Mouse (Mus musculus) stomach, embryonic 16.5 days (tissue): ENCODE measurements around the gene Tmco1. TPM values are rescaled to one million over a fixed set of nuclear protein-coding genes. Genes with fewer than 3 reads are reported as not detected.

Source experiments
- ATAC-seq: fragments of 200-750 bp; cut with Nextera tagmentation; 2 replicates; pipeline ENCODE4 v1.8.0; 2017; ENCODE audit warnings: moderate number of reproducible peaks, moderate TSS enrichment; ENCODE audit not compliant: insufficient read depth, low FRiP score
- H3K27ac ChIP-seq: fragments of 300-500 bp; sonication (generic); 2 replicates; pipeline ENCODE4 v1.5.1; 2014; ENCODE audit warnings: low read length
- H3K27me3 ChIP-seq: fragments of 300-500 bp; sonication (generic); 2 replicates; pipeline ENCODE4 v1.6.1; 2014; ENCODE audit warnings: low read length, control low read depth, mixed read lengths; ENCODE audit not compliant: control insufficient read depth, insufficient read depth
- H3K36me3 ChIP-seq: fragments of 300-500 bp; sonication (generic); 2 replicates; pipeline ENCODE4 v1.6.1; 2014; ENCODE audit warnings: low read length; ENCODE audit not compliant: control insufficient read depth, insufficient read depth
- H3K4me1 ChIP-seq: fragments of 300-500 bp; sonication (generic); 2 replicates; pipeline ENCODE4 v1.6.1; 2014; ENCODE audit warnings: low read length, control low read depth, mixed read lengths; ENCODE audit not compliant: control insufficient read depth, insufficient read depth
- H3K4me2 ChIP-seq: fragments of 300-500 bp; sonication (generic); 2 replicates; pipeline ENCODE4 v1.6.1; 2014; ENCODE audit warnings: low read depth, low read length, mixed read lengths
- H3K4me3 ChIP-seq: fragments of 300-500 bp; sonication (generic); replicated peaks from 2 replicates; pipeline ENCODE4 v1.5.1; 2014; ENCODE audit warnings: mild to moderate bottlenecking, low read length
- H3K9ac ChIP-seq: fragments of 300-500 bp; sonication (generic); 2 replicates; pipeline ENCODE4 v1.6.1; 2014; ENCODE audit warnings: low read length
- H3K9me3 ChIP-seq: fragments of 300-500 bp; sonication (generic); replicated peaks from 2 replicates; pipeline ENCODE4 v1.6.1; 2016; ENCODE audit warnings: low read length, control low read depth; ENCODE audit not compliant: control insufficient read depth
- WGBS: fragments of 180-500 bp; shearing (Covaris S2); extraction: QIAGEN DNeasy Blood & Tissue Kit; methylation state at CpG from one replicate; pipeline ENCODE4 v1.1.7; 2014; 5-methylcytosine and 5-hydroxymethylcytosine counted together
- polyA plus RNA-seq: library from polyadenylated mRNA; unstranded; fragments of >200 nt; fragmentation: Nextera tagmentation; extraction: Ambion mirVana; gene quantifications from 2 replicates; pipeline ENCODE4 v1.2.1, GENCODE M21; 2015

Tmco1 gene
- polyA plus RNA-seq, 1 experiment from 2014 or later: 112 TPM

- 10% methylated on average over 19 of the region's 19 CpGs for WGBS
Measured at GRCm38 (mm10) chr1:167270342-167271111, 37.7 kb upstream of the Tmco1 start.

DNA sequence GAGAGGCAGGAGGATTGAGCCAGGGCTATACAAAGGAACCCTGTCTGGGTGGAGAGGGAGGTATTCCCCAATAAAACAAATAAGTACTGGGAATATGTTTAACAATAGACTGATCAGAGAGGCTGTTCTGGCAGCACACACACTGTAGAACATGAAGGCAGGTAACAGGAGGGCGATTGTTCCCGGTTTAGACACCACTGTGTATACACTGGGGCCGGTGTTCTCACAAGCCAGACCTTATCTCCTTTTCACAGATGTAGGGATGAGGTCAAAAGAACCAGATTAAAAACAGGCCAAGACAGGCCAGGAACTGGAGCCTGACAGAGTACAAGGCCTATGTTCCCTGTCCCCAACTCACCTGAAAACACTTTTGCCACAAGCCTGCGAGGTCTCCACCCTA is 36.9 kb upstream of the Tmco1 start:
- Histone ChIP-seq H3K36me3 (no peaks in the 10 kb centered on the region), H3K27me3 (no peaks in the 10 kb centered on the region), H3K4me1 (peaks cover 60% of the 10 kb centered on the region), H3K9me3 (no peaks in the 10 kb centered on the region), H3K27ac (peak overlapping the region; percentile 73; the same call in 1 of the 2 replicates), H3K4me3 (no peak overlapping the region), H3K4me2 (peak overlapping the region; percentile 58), H3K9ac (peak overlapping the region; percentile 13; the same call in 1 of the 2 replicates)
- WGBS: 36% methylated on average over 4 of the region's 4 CpGs
- peak; percentile 59; the same call in 1 of the 2 replicates for ATAC-seq

More at GRCm38 (mm10) chr1:167270342-167271111, 37.7 kb upstream of the Tmco1 start:
- H3K27ac ChIP-seq: peak overlapping the region; percentile 73
- H3K9me3 ChIP-seq: no peaks in the 10 kb centered on the region
- H3K4me3 ChIP-seq: peak overlapping the region; percentile 4
- no peaks in the 10 kb centered on the region for H3K27me3 ChIP-seq
- H3K4me2 ChIP-seq: peak overlapping the region; percentile 58
- H3K36me3 ChIP-seq: no peaks in the 10 kb centered on the region
- peak overlapping the region; percentile 13 for H3K9ac ChIP-seq
- peak; percentile 37; the same call in 1 of the 2 replicates for ATAC-seq
- peaks cover 60% of the 10 kb centered on the region for H3K4me1 ChIP-seq

- Histone ChIP-seq H3K4me3 (no peak overlapping the region), H3K4me1 (peaks cover 58% of the 10 kb centered on the region), H3K36me3 (no peaks in the 10 kb centered on the region), H3K4me2 (no peak overlapping the region), H3K9ac (no peak overlapping the region), H3K27me3 (no peaks in the 10 kb centered on the region), H3K27ac (peak overlapping the region; percentile 73; the same call in 1 of the 2 replicates), H3K9me3 (no peaks in the 10 kb centered on the region)
- 49% methylated on average over 8 of the region's 8 CpGs for WGBS
- ATAC-seq: no peak
Measured at GRCm38 (mm10) chr1:167271841-167272240, 36.3 kb upstream of the Tmco1 start.

DNA sequence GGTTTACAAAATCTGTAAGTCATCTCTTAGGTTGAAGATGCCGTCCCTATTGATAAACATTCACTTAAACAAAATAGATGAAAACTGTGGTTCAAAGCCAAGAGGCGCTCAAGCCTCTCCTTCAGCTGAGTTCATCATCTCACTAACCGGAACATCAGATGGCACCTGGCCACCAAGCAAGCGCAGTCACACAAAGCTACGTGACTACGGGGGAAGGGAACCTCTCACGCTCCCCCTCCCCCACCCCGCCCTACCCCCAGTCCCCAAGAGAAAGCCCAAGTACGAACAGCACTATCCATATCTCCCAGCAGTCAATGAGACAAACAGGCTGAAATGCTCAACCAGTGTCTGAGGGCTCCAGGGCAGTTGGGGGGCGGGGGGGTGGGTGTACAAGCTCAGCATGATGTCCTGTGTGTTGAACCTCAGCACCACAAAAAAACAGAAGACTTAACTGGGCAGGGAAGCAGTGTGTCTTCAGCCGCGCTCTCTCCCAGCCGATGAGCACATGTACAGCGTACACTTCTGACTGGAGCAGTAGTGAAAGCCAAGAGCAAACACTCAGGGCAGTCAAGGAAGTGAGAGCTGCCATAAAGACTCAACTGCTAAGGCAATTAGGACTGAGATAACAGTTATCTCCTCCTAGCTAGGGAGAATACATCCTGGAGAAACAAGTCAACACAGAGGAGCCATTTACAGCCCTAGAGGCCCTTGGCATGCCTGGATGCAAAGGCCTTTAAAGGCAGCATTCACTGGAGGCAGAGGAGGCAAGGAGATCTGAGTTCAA is 34.6 kb upstream of the Tmco1 start:
- Histone ChIP-seq H3K4me1 (peaks cover 51% of the 10 kb centered on the region), H3K36me3 (no peaks in the 10 kb centered on the region), H3K4me3 (no peak overlapping the region), H3K27ac (peak overlapping the region; percentile 18; the same call in 1 of the 2 replicates), H3K9me3 (no peaks in the 10 kb centered on the region), H3K9ac (no peak overlapping the region), H3K27me3 (no peaks in the 10 kb centered on the region), H3K4me2 (no peak overlapping the region; the same call in 1 of the 2 replicates)
- WGBS: 46% methylated on average over 14 of the region's 14 CpGs
- ATAC-seq: peak; percentile 45; the same call in 1 of the 2 replicates

- no peaks in the 10 kb centered on the region for H3K9me3 ChIP-seq
- no peak overlapping the region for H3K4me3 ChIP-seq
- no peak overlapping the region for H3K4me2 ChIP-seq
- WGBS: 83% methylated on average over 12 of the region's 12 CpGs
- H3K9ac ChIP-seq: no peak overlapping the region
- peaks cover 39% of the 10 kb centered on the region for H3K4me1 ChIP-seq
- H3K27me3 ChIP-seq: no peaks in the 10 kb centered on the region
- H3K36me3 ChIP-seq: no peaks in the 10 kb centered on the region
- H3K27ac ChIP-seq: no peak overlapping the region
- no peak for ATAC-seq
Measured at GRCm38 (mm10) chr1:167274646-167275390, 33.4 kb upstream of the Tmco1 start.

DNA sequence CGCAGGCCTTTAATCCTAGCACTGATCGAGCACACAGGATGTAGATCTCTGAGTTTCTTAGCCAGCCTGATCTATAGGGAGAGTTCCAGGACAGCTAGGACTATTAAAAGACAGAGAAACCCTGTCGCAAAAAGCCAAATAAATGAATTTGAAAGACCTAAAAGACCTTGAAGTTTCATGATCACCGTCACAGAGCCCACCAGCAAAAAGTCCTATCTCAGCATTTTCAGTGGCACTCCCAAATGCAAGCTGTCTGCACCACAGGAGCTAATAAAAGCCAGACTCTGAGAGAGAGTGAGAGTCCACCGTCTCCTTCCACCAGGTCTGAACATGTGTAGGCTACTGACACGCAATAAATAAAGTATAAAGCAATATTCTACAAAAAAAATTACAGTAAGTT is 29.8 kb upstream of the Tmco1 start:
- no peaks in the 10 kb centered on the region for H3K36me3 ChIP-seq
- ATAC-seq: no peak
- H3K27me3 ChIP-seq: no peaks in the 10 kb centered on the region
- 73% methylated on average over 6 of the region's 6 CpGs for WGBS
- H3K9ac ChIP-seq: no peak overlapping the region
- H3K27ac ChIP-seq: no peak overlapping the region
- peaks cover 25% of the 10 kb centered on the region for H3K4me1 ChIP-seq
- H3K9me3 ChIP-seq: no peaks in the 10 kb centered on the region
- H3K4me2 ChIP-seq: no peak overlapping the region
- H3K4me3 ChIP-seq: no peak overlapping the region

GRCm38 (mm10) chr1:167279160-167279715 is 28.9 kb upstream of the Tmco1 start:
- H3K4me2 ChIP-seq: no peak overlapping the region
- H3K27ac ChIP-seq: no peak overlapping the region
- no peaks in the 10 kb centered on the region for H3K9me3 ChIP-seq
- H3K4me1 ChIP-seq: peaks cover 16% of the 10 kb centered on the region
- H3K27me3 ChIP-seq: no peaks in the 10 kb centered on the region
- no peak for ATAC-seq
- H3K9ac ChIP-seq: no peak overlapping the region; the same call in 1 of the 2 replicates
- no peaks in the 10 kb centered on the region for H3K36me3 ChIP-seq
- WGBS: 76% methylated on average over 13 of the region's 13 CpGs
- H3K4me3 ChIP-seq: no peak overlapping the region

DNA sequence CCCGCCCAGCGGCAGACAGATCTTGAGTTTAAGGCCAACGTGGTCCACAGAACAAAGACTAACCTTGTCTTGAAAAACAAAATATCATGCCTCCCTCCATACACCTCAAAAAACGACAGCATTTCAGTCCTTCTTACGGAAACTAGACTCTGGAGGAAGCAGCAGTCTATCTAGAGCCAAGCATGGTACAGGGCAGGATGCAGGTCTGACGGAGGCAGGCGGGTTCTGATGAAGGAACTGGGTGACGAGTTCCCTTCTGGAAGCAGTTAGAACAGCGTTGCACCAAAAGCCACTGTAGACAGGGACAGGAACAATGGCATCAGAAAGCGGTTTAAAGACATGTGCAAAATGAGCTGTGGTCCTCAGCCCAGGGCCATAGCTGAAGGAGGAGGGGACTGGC is 28.1 kb upstream of the Tmco1 start:
- WGBS: 85% methylated on average over 10 of the region's 10 CpGs
- ATAC-seq: no peak
- H3K27ac ChIP-seq: no peak overlapping the region

More for the DNA sequence above, 28.1 kb upstream of the Tmco1 start:
- H3K9me3 ChIP-seq: no peaks in the 10 kb centered on the region
- no peak overlapping the region for H3K4me3 ChIP-seq
- H3K4me2 ChIP-seq: no peak overlapping the region
- H3K36me3 ChIP-seq: no peaks in the 10 kb centered on the region
- H3K9ac ChIP-seq: no peak overlapping the region
- peaks cover 11% of the 10 kb centered on the region for H3K4me1 ChIP-seq
- H3K27me3 ChIP-seq: no peaks in the 10 kb centered on the region
